Mouse (Mus musculus) liver, adult 2 months (tissue): Measurements from ENCODE around the gene Shc3. TPM values are rescaled to one million over a fixed set of nuclear protein-coding genes. Genes with fewer than 3 reads are reported as not detected.

Source experiments
- DNase-seq: peaks from one replicate; pipeline ENCODE4 v3.0.0-alpha.2; 2011; ENCODE audit warnings: low read depth, low spot score; ENCODE audit errors: extremely low read depth
- H3K27ac ChIP-seq: fragments of 200-500 bp; replicated peaks from 2 replicates; pipeline ENCODE4 v1.5.1; 2012; ENCODE audit warnings: low read depth, mild to moderate bottlenecking, control low read depth, inconsistent platforms, low read length; ENCODE audit not compliant: insufficient read depth
- H3K27me3 ChIP-seq: fragments of 200-500 bp; 2 replicates; pipeline ENCODE4 v1.6.1; 2012; ENCODE audit warnings: mild to moderate bottlenecking, moderate library complexity, low read length, inconsistent platforms; ENCODE audit not compliant: control insufficient read depth, insufficient read depth
- H3K36me3 ChIP-seq: fragments of 200-500 bp; 2 replicates; pipeline ENCODE4 v1.6.1; 2012; ENCODE audit warnings: low read length, inconsistent platforms; ENCODE audit not compliant: control insufficient read depth, insufficient read depth
- H3K4me1 ChIP-seq: fragments of 200-500 bp; 2 replicates; pipeline ENCODE4 v1.6.1; 2011; ENCODE audit warnings: low read length; ENCODE audit not compliant: control insufficient read depth, insufficient read depth
- H3K4me3 ChIP-seq: fragments of 200-500 bp; 2 replicates; pipeline ENCODE4 v1.5.1; 2011; ENCODE audit warnings: low read depth, mild to moderate bottlenecking, control low read depth, low read length, moderate library complexity; ENCODE audit not compliant: insufficient read depth
- H3K79me2 ChIP-seq: fragments of 200-500 bp; 2 replicates; pipeline ENCODE4 v1.6.1; 2012; ENCODE audit warnings: inconsistent platforms, mild to moderate bottlenecking, low read length, moderate library complexity; ENCODE audit not compliant: control insufficient read depth, insufficient read depth
- H3K9ac ChIP-seq: fragments of 200-500 bp; 2 replicates; pipeline ENCODE4 v1.6.1; 2012; ENCODE audit warnings: low read depth, mild to moderate bottlenecking, control low read depth, inconsistent platforms, low read length
- CTCF ChIP-seq: fragments of 200-500 bp; IDR thresholded peaks from 2 replicates; pipeline ENCODE4 v1.5.1; 2011; ENCODE audit warnings: low read depth, low read length, control low read depth
- POLR2A ChIP-seq: fragments of 200-500 bp; IDR thresholded peaks from 2 replicates; pipeline ENCODE4 v1.6.1; 2011; ENCODE audit warnings: low read length, control low read depth; ENCODE audit not compliant: insufficient read depth; ENCODE audit errors: extremely low read depth
- WGBS: fragments of 180-500 bp; shearing (Covaris S2); methylation state at CpG from one replicate; pipeline ENCODE4 v1.1.7; 2018; 5-methylcytosine and 5-hydroxymethylcytosine counted together
- polyA plus RNA-seq: library from polyadenylated mRNA; depleted of rRNA; stranded (reverse); fragments of >200 nt; gene quantifications from 2 replicates; pipeline ENCODE4 v1.2.3, GENCODE M21; 2012
- total RNA-seq: library from RNA; depleted of rRNA; stranded (reverse); fragments of >200 nt; gene quantifications from 2 replicates; pipeline ENCODE4 v1.2.3, GENCODE M21; 2014

Shc3 gene
- total and polyA plus RNA-seq, 2 experiments = 0.09 TPM; not detected in 1

DNA sequence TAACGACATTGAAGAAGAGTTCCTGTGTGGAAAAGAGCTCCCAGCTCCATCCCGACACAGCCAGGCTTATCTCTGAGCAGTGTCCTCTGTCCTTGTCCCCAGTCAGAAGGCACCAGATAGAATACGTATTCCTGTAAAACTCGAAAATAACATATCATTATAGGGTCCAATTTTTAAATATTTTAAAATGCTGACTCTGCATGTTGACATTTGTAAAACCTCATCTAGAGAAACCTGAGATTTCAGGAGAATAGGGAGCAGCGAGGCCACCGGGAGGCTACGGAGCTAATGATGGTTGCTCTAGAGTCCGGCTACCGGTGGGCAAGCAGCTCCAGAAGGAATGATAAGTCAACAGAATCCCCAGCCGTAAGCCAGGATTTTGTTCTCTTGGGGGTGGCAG lies 92.2 kb downstream of the Shc3 start:
- Histone ChIP-seq H3K9ac (no peak overlapping the region), H3K79me2 (no peaks in the 10 kb centered on the region), H3K27ac (no peak overlapping the region), H3K4me1 (no peaks in the 10 kb centered on the region), H3K4me3 (no peak overlapping the region), H3K36me3 (no peaks in the 10 kb centered on the region), H3K27me3 (no peaks in the 10 kb centered on the region)
- TF ChIP-seq POLR2A = no peak
- TF ChIP-seq CTCF = no peak
- no peak for DNase-seq
- 79% methylated on average over 10 of the region's 10 CpGs for WGBS

DNA sequence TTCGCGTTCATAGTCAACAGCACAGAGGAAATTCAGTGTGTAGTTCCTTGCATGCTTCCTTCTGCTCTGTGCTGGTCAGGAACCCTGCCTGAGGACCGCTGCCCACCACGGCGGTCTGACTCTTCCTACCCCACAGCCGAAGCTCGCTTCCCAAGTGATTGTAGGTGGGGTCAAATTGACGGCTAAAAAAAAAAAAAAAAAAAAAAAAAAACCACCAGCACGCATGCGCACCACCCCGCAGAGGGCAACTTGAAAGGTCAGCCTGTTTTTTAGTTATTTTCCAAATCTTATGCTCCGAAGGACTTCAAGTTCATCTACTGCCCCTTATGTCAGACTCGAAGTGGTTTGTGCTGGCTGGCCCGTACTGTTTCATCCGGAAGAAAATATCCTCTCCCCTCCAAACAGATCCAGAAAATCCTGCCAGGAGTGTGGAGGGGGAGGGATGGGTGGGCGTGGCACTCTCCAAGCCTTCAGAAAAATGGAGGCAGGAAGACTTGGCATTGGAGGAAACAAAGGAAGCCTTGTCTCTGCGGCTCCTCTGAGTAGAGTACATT lies 100.4 kb downstream of the Shc3 start:
- H3K4me1 ChIP-seq = no peaks in the 10 kb centered on the region
- TF ChIP-seq CTCF (no peak), POLR2A (no peak)
- no peaks in the 10 kb centered on the region for H3K36me3 ChIP-seq
- H3K79me2 ChIP-seq = no peaks in the 10 kb centered on the region
- no peak overlapping the region for H3K4me3 ChIP-seq
- WGBS = 77% methylated on average over 17 of the region's 17 CpGs
- no peak overlapping the region for H3K9ac ChIP-seq
- DNase-seq = no peak
- H3K27me3 ChIP-seq = 0 out of 2 replicates have a peak, but pooled peaks cover 2% of the 10 kb centered on the region
- no peak overlapping the region for H3K27ac ChIP-seq

DNA sequence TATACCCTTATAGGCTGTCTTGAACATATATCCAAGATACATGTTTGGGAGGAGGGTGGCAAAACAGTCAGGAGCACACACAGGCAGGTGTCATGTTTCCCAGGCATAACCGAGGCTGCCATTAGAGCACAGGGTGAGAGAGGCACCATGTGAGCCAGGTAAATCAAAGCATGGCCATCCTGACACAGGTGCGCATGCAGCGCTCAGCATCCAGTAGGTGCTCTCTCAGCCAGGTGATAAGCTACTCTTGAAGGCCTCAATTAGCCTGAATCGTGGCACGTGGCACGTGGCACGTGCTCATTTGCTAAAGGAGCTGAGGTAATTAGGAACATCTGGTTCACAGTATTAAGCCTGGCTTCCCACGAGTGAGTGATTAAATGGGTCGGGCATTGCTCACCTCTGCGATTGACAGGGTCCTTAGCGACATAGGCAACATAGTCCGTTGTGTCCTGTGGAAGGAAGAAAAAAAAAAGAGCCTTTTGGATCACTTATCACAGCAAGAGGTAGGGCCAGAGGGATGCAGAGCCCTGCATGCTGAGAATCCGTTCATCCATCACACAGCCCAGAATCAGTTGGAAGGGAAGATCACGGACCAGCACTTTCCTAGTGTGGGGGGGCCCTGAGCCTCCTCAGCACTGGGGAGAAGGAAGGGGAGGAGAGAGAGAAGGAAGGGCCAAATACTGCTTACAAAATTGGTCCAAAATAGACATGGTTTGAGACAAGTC lies 102.9 kb downstream of the Shc3 start:
- H3K36me3 ChIP-seq = no peaks in the 10 kb centered on the region
- TF ChIP-seq POLR2A (no peak), CTCF (no peak)
- DNase-seq = no peak
- H3K4me1 ChIP-seq = no peaks in the 10 kb centered on the region
- no peaks in the 10 kb centered on the region for H3K79me2 ChIP-seq
- H3K27ac ChIP-seq = no peak overlapping the region
- H3K4me3 ChIP-seq = no peak overlapping the region
- no peak overlapping the region for H3K9ac ChIP-seq
- WGBS = 87% methylated on average over 14 of the region's 14 CpGs
- H3K27me3 ChIP-seq = 0 out of 2 replicates have a peak, but pooled peaks cover 2% of the 10 kb centered on the region

DNA sequence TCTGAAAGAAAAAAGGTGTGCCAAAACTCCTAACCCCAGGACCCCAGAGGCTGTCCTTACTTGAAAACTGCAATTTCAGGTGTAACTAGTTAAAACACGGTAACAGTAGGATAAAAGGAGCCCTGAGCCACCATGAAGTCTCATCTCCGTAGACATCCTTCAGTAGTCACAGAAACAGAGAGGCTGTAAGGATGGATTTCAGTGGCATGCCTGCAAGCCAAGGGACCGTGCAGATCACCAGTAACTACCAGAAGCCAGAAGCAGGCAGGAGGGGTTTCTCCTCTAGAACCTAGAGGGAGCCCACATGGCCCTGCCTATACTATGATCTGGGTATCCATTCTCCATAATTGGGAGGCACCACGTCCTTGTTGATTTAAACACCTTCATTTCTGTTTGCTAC lies 104.9 kb downstream of the Shc3 start:
- no peak for TF ChIP-seq CTCF
- TF ChIP-seq POLR2A = no peak
- no peak overlapping the region for H3K4me3 ChIP-seq
- H3K4me1 ChIP-seq = no peaks in the 10 kb centered on the region
- H3K9ac ChIP-seq = no peak overlapping the region
- no peaks in the 10 kb centered on the region for H3K27me3 ChIP-seq
- H3K79me2 ChIP-seq = no peaks in the 10 kb centered on the region
- no peaks in the 10 kb centered on the region for H3K36me3 ChIP-seq
- 73% methylated on average over 4 of the region's 4 CpGs for WGBS
- DNase-seq = no peak
- no peak overlapping the region for H3K27ac ChIP-seq

DNA sequence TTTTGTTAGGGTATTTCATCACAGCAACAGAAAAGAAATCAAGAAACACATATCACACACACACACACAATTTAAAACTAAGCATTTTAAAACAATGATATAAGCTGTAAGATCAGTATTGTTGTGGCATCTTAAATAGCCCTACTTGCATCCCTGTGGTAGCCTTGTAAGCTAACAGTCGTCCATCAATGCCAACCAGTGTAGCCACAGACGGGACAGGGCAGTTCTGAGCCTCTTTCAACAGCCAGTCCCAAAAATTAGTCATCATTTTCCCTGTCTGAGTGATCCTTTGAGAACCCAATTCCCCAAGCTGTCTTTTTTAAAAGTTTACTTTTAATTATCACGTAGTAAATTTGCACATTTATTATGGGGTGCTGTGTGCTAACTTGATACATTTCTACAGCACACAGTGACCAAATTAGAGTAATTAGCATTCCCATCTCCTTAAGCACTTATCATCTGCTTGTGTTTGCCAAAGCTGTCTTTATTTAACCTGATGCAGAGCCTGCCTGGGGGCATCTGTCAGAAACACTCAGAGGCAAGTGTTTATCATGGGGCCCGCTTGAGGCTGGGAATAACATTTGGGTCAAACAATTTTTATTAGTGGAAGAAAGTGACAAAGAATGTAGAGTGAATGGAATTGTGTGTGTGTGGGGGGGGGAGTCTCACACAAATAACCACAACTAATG lies 112.9 kb downstream of the Shc3 start:
- 31% methylated on average over 4 of the region's 4 CpGs for WGBS

DNA sequence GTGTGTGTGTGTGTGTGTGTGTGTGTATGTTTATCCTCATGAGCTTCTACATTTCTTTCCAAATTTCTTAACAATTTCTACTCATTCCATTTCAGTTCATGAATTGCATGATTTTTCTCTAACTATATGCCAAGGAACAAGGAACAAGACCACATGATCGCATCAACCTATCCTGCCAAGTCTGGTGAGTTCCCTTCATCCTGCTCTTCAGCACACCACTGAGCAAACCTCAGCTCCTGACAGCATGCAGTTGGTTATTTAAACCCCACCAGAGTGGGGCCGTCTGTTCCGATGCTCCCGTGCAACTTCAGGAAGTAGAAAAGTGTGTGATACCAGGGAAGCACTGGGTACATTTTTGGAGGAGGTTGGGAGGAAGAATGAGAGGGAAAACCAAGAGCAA lies 122.7 kb downstream of the Shc3 start:
- H3K9ac ChIP-seq = no peak overlapping the region
- H3K27me3 ChIP-seq = no peaks in the 10 kb centered on the region
- H3K4me3 ChIP-seq = no peak overlapping the region
- H3K36me3 ChIP-seq = no peaks in the 10 kb centered on the region
- WGBS = 58% methylated on average over 4 of the region's 4 CpGs
- no peaks in the 10 kb centered on the region for H3K4me1 ChIP-seq
- no peak for DNase-seq
- H3K27ac ChIP-seq = no peak overlapping the region
- no peaks in the 10 kb centered on the region for H3K79me2 ChIP-seq
- no peak for TF ChIP-seq CTCF
- TF ChIP-seq POLR2A = no peak

More for the DNA sequence above, 112.9 kb downstream of the Shc3 start:
- Histone ChIP-seq H3K9ac (no peak overlapping the region), H3K79me2 (no peaks in the 10 kb centered on the region), H3K36me3 (no peaks in the 10 kb centered on the region), H3K27me3 (no peaks in the 10 kb centered on the region), H3K27ac (no peak overlapping the region), H3K4me3 (no peak overlapping the region), H3K4me1 (no peaks in the 10 kb centered on the region)
- DNase-seq = no peak
- TF ChIP-seq CTCF = no peak
